Mouse (Mus musculus): ENCODE measurements around the gene Commd6.

- TF ChIP-seq CTCF (IDR thresholded peaks at IDR 0.05; ENCODE audit: control insufficient read depth, insufficient read depth, insufficient read length): no peak
- TF ChIP-seq MYOD1 (IDR thresholded peaks at IDR 0.05; ENCODE audit: control insufficient read depth, insufficient read length, low read depth): no peak
- no peak for TF ChIP-seq MAX (IDR thresholded peaks at IDR 0.05)
Observed at GRCm38 (mm10) chr14:101607631-101608518, 32.6 kb downstream of the Commd6 start.

Measured in C2C12 (cell line).